9 mouse cellular contexts compared by ENCODE assay signal in the genomic region with DNA sequence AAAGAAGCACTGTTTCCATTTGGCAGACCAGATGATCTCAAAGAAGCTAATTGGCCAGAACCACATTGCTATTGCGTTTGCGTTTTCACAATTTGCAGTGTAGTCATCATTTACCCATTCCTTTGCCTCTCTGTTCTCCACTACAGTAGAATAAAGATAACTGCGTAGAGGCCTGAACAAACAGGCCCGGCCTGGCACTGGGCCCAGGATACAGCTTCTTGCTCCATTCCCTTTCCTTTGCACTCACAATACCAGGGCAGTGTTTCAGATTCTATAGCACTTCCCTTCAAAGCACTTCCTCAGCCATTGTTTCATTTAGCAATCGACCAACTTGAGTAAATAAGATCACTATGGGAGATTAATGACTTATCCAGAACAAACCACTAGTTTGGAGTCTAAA. TPM values are rescaled to one million over a fixed set of nuclear protein-coding genes. Genes with fewer than 3 reads are reported as not detected.
A peak's percentile ranks its signal among the peaks of the same experiment; 100 is the strongest.
DNase-seq lines count a peak whose midpoint lies in the region; ATAC-seq and TF ChIP-seq lines count a peak whose summit lies in the region.
"Had no signal": no experiment of that assay in that cellular context is flagged by ENCODE, and none has a peak within 500 bp of the region (broad histone marks: within the 10 kb centered on the region; RNA-seq: fewer than 3 reads in every experiment).

No protein-coding gene starts in this region.

- no peak overlapping the region for H3K9ac ChIP-seq in kidney, postnatal 0 days (ENCODE audit: low read depth, low read length)
- no peak overlapping the region for H3K9ac ChIP-seq in kidney, embryonic 14.5 days (ENCODE audit: low read depth, low read length)
- H3K9ac ChIP-seq in intestine, embryonic 15.5 days = no peak overlapping the region
- no peak overlapping the region for H3K9ac ChIP-seq in stomach, embryonic 15.5 days
- H3K9ac ChIP-seq in neural tube, embryonic 15.5 days (replicated peaks) = no peak overlapping the region

- no peaks in the 10 kb centered on the region for H3K9me3 ChIP-seq in kidney, postnatal 0 days (replicated peaks; ENCODE audit: low read length)
- no peaks in the 10 kb centered on the region for H3K9me3 ChIP-seq in kidney, embryonic 14.5 days (ENCODE audit: control insufficient read depth, low read length)
- no peaks in the 10 kb centered on the region for H3K9me3 ChIP-seq in intestine, embryonic 15.5 days
- no peaks in the 10 kb centered on the region for H3K9me3 ChIP-seq in stomach, embryonic 15.5 days
- no peaks in the 10 kb centered on the region for H3K9me3 ChIP-seq in neural tube, embryonic 15.5 days (replicated peaks)
- H3K9me3 ChIP-seq: G1E had no signal

- peak; percentile 42 for DNase-seq in kidney, postnatal 0 days (ENCODE audit: low spot score)
- DNase-seq in MN1 (ENCODE audit: low spot score) = peak; percentile 78
- no peak for DNase-seq in cerebellum, adult 9-10 months

- no peak overlapping the region for H3K4me3 ChIP-seq in kidney, postnatal 0 days (replicated peaks; ENCODE audit: low read depth, low read length)
- H3K4me3 ChIP-seq in kidney, embryonic 14.5 days (ENCODE audit: low read length) = no peak overlapping the region
- H3K4me3 ChIP-seq in brown adipose tissue, adult 24 weeks (ENCODE audit: insufficient read depth, low read depth, low read length) = no peak overlapping the region
- H3K4me3 ChIP-seq in intestine, embryonic 15.5 days (replicated peaks) = no peak overlapping the region
- H3K4me3 ChIP-seq in stomach, embryonic 15.5 days (replicated peaks) = no peak overlapping the region
- no peak overlapping the region for H3K4me3 ChIP-seq in neural tube, embryonic 15.5 days (replicated peaks)

- no peaks in the 10 kb centered on the region for H3K4me1 ChIP-seq in kidney, postnatal 0 days (replicated peaks; ENCODE audit: insufficient read depth, low read length)
- no peaks in the 10 kb centered on the region for H3K4me1 ChIP-seq in kidney, embryonic 14.5 days (ENCODE audit: control insufficient read depth, insufficient read depth, low read length)
- peaks cover 13% of the 10 kb centered on the region for H3K4me1 ChIP-seq in brown adipose tissue, adult 24 weeks (ENCODE audit: control insufficient read depth, insufficient read depth, insufficient read length, low read length)
- H3K4me1 ChIP-seq in intestine, embryonic 15.5 days (replicated peaks) = no peaks in the 10 kb centered on the region
- no peaks in the 10 kb centered on the region for H3K4me1 ChIP-seq in stomach, embryonic 15.5 days
- no peaks in the 10 kb centered on the region for H3K4me1 ChIP-seq in neural tube, embryonic 15.5 days

- H3K4me2 ChIP-seq in kidney, postnatal 0 days (ENCODE audit: low read length) = no peak overlapping the region
- no peak overlapping the region for H3K4me2 ChIP-seq in kidney, embryonic 14.5 days (replicated peaks; ENCODE audit: low read depth, low read length)
- H3K4me2 ChIP-seq in intestine, embryonic 15.5 days (replicated peaks) = no peak overlapping the region
- no peak overlapping the region for H3K4me2 ChIP-seq in stomach, embryonic 15.5 days
- H3K4me2 ChIP-seq in neural tube, embryonic 15.5 days = no peak overlapping the region

- no peak for TF ChIP-seq CTCF in kidney, postnatal 0 days (IDR thresholded peaks at IDR 0.05; ENCODE audit: low read depth)

- no peak for ATAC-seq in kidney, postnatal 0 days (replicated peaks; ENCODE audit: low FRiP score, low read depth)
- no peak for ATAC-seq in kidney, embryonic 14.5 days (ENCODE audit: low FRiP score, low TSS enrichment)
- ATAC-seq in intestine, embryonic 15.5 days = peak; percentile 41; the same call in 1 of the 2 replicates
- peak; percentile 71; the same call in 1 of the 2 replicates for ATAC-seq in stomach, embryonic 15.5 days (ENCODE audit: insufficient read depth, low FRiP score, low read depth)
- no peak for ATAC-seq in neural tube, embryonic 15.5 days (ENCODE audit: low FRiP score)

- H3K27ac ChIP-seq in kidney, postnatal 0 days = no peak overlapping the region
- no peak overlapping the region for H3K27ac ChIP-seq in kidney, embryonic 14.5 days (ENCODE audit: low read depth, low read length)
- peak overlapping the region; percentile 84 for H3K27ac ChIP-seq in brown adipose tissue, adult 24 weeks (replicated peaks; ENCODE audit: low read depth, low read length)
- no peak overlapping the region for H3K27ac ChIP-seq in intestine, embryonic 15.5 days
- peak overlapping the region; percentile 63; the same call in 1 of the 2 replicates for H3K27ac ChIP-seq in stomach, embryonic 15.5 days
- H3K27ac ChIP-seq in neural tube, embryonic 15.5 days (replicated peaks) = no peak overlapping the region

- H3K27me3 ChIP-seq in kidney, postnatal 0 days (ENCODE audit: insufficient read depth, low read length) = no peaks in the 10 kb centered on the region
- no peaks in the 10 kb centered on the region for H3K27me3 ChIP-seq in kidney, embryonic 14.5 days (ENCODE audit: control insufficient read depth, insufficient read depth, low read length)
- no peaks in the 10 kb centered on the region for H3K27me3 ChIP-seq in intestine, embryonic 15.5 days (replicated peaks)
- no peaks in the 10 kb centered on the region for H3K27me3 ChIP-seq in stomach, embryonic 15.5 days (replicated peaks)
- H3K27me3 ChIP-seq in neural tube, embryonic 15.5 days (replicated peaks) = no peaks in the 10 kb centered on the region

- peaks cover 58% of the 10 kb centered on the region for H3K36me3 ChIP-seq in kidney, postnatal 0 days (ENCODE audit: insufficient read depth, low read length)
- H3K36me3 ChIP-seq in kidney, embryonic 14.5 days (ENCODE audit: control insufficient read depth, insufficient read depth, low read length) = peaks cover 79% of the 10 kb centered on the region
- H3K36me3 ChIP-seq in intestine, embryonic 15.5 days = peaks cover 9% of the 10 kb centered on the region
- peaks cover 40% of the 10 kb centered on the region for H3K36me3 ChIP-seq in stomach, embryonic 15.5 days
- peaks cover 74% of the 10 kb centered on the region for H3K36me3 ChIP-seq in neural tube, embryonic 15.5 days

- WGBS in kidney, postnatal 0 days = 84% methylated on average over 5 of the region's 5 CpGs
- WGBS in kidney, embryonic 14.5 days = 86% methylated on average over 5 of the region's 5 CpGs
- WGBS in intestine, embryonic 15.5 days = 69% methylated on average over 5 of the region's 5 CpGs
- WGBS in stomach, embryonic 15.5 days = 62% methylated on average over 5 of the region's 5 CpGs
- 63% methylated on average over 5 of the region's 5 CpGs for WGBS in neural tube, embryonic 15.5 days

RNA-seq across cellular contexts. Expression of a gene that starts 41.7 kb away (rescaled TPM):
- polyA plus RNA-seq in kidney, postnatal 0 days (2015; fragmentation: Nextera tagmentation; extraction: Ambion mirVana) = 0.05 and 0.13 TPM in 2 replicates
- 0.08 TPM in 1 of 2 replicates, not detected in the other for polyA plus RNA-seq in kidney, embryonic 14.5 days (2014; fragmentation: Nextera tagmentation; extraction: Ambion mirVana)
- 61.6 and 107 TPM in 2 replicates for polyA plus RNA-seq in brown adipose tissue, adult 24 weeks (2012; ENCODE audit: insufficient read depth, insufficient read length, missing spikeins)
- polyA plus RNA-seq in intestine, embryonic 15.5 days (2015; fragmentation: Nextera tagmentation; extraction: Ambion mirVana) = not detected in 2 replicates
- 0.05 TPM in 2 replicates for polyA plus RNA-seq in stomach, embryonic 15.5 days (2015; fragmentation: Nextera tagmentation; extraction: Ambion mirVana)
- polyA plus RNA-seq in neural tube, embryonic 15.5 days (2015; fragmentation: Nextera tagmentation; extraction: Ambion mirVana) = not detected in 2 replicates
- polyA plus RNA-seq: G1E had no signal

RNA-seq across cellular contexts. Expression of a gene that starts 59.0 kb away (rescaled TPM):
- 45.9 and 47.6 TPM in 2 replicates for polyA plus RNA-seq in kidney, postnatal 0 days (2015; fragmentation: Nextera tagmentation; extraction: Ambion mirVana)
- polyA plus RNA-seq in kidney, embryonic 14.5 days (2014; fragmentation: Nextera tagmentation; extraction: Ambion mirVana) = 51.0 and 64.5 TPM in 2 replicates
- polyA plus RNA-seq in brown adipose tissue, adult 24 weeks (2012; ENCODE audit: insufficient read depth, insufficient read length, missing spikeins) = 34.9 and 38.1 TPM in 2 replicates
- polyA plus RNA-seq in intestine, embryonic 15.5 days (2015; fragmentation: Nextera tagmentation; extraction: Ambion mirVana) = 50.6 and 51.3 TPM in 2 replicates
- 51.4 TPM in 2 replicates for polyA plus RNA-seq in stomach, embryonic 15.5 days (2015; fragmentation: Nextera tagmentation; extraction: Ambion mirVana)
- polyA plus RNA-seq in neural tube, embryonic 15.5 days (2015; fragmentation: Nextera tagmentation; extraction: Ambion mirVana) = 142 and 165 TPM in 2 replicates

RNA-seq across cellular contexts. Expression of a gene that starts 59.1 kb away (rescaled TPM):
- polyA plus RNA-seq in kidney, postnatal 0 days (2015; fragmentation: Nextera tagmentation; extraction: Ambion mirVana) = 13.1 TPM in 2 replicates
- 38.6 and 45.4 TPM in 2 replicates for polyA plus RNA-seq in kidney, embryonic 14.5 days (2014; fragmentation: Nextera tagmentation; extraction: Ambion mirVana)
- 5.7 and 9.1 TPM in 2 replicates for polyA plus RNA-seq in brown adipose tissue, adult 24 weeks (2012; ENCODE audit: insufficient read depth, insufficient read length, missing spikeins)
- 13.3 and 15.5 TPM in 2 replicates for polyA plus RNA-seq in intestine, embryonic 15.5 days (2015; fragmentation: Nextera tagmentation; extraction: Ambion mirVana)
- 17.7 and 18.5 TPM in 2 replicates for polyA plus RNA-seq in stomach, embryonic 15.5 days (2015; fragmentation: Nextera tagmentation; extraction: Ambion mirVana)
- polyA plus RNA-seq in neural tube, embryonic 15.5 days (2015; fragmentation: Nextera tagmentation; extraction: Ambion mirVana) = 15.9 and 17.0 TPM in 2 replicates

Comparison
In these comparisons a context has a peak if more than half of its experiments do, and no peak if none do; other contexts are left out.
1. ATAC-seq: peak in intestine, embryonic 15.5 days (single experiment) and stomach, embryonic 15.5 days (single experiment); none in kidney, postnatal 0 days (single experiment), kidney, embryonic 14.5 days (single experiment) and neural tube, embryonic 15.5 days (single experiment).
2. H3K27ac ChIP-seq: peak in brown adipose tissue, adult 24 weeks (single experiment) and stomach, embryonic 15.5 days (single experiment); none in kidney, postnatal 0 days (single experiment), kidney, embryonic 14.5 days (single experiment), intestine, embryonic 15.5 days (single experiment) and neural tube, embryonic 15.5 days (single experiment).
3. RNA of a gene that starts 41.7 kb away (polyA plus RNA-seq): 61.6 to 107 TPM in brown adipose tissue, adult 24 weeks; 0.08 TPM in kidney, embryonic 14.5 days, 0.05 to 0.13 TPM in kidney, postnatal 0 days, 0.05 TPM in stomach, embryonic 15.5 days, not detected in neural tube, embryonic 15.5 days and not detected in intestine, embryonic 15.5 days; every median in the first group is over 10 times any median in the second.